Mouse (Mus musculus): ENCODE data around the gene Gm28710.

DNA sequence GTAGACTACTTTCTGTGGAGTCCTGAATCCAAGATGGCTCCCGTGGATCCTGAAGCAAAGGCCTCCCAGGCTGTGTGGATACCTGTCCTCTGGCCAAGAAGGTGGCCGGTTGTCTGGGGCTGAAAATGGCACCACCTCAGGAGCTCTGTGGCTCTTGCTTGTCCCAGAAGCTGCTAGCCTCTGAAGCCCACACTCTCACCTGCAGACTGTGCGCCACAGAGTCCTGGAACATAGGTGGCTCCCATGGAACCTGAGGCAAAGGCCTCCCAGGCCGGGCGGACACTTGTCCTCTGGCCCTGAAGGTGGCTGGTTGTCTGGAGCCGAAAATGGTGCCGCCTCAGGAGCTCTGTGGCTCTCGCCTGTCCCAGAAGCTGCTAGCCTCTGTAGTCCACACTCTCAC lies 128.2 kb downstream of the Gm28710 start:
- TF ChIP-seq CTCF (IDR thresholded peaks at IDR 0.05), result no peak
- no peak for TF ChIP-seq EP300 (IDR thresholded peaks at IDR 0.05)
